Mouse (Mus musculus): ENCODE measurements around the gene Cnnm1. TPM values are rescaled to one million over a fixed set of nuclear protein-coding genes. Genes with fewer than 3 reads are reported as not detected.

The Cnnm1 gene
- total RNA-seq, 1 experiment = 2.6 TPM

DNA sequence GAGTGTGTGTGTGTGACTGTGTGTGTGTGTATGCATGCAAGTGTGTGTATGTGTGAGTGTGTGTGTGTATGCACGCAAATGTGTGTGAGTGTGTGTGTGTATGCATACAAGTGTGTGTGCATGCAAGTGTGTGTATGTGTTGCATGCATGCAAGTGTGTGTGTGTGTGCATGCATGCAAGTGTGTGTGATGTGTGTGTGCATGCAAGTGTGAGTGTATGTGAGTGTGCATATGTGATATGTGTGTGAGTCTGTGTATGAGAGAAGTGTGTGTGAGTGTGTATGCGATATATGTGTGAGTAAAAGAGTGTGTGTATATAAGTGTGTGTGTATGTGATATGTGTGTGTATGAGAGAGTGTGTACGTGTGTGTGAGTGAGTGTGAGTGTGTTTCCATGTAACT, 95.1 kb downstream of the Cnnm1 start:
- Histone ChIP-seq H3K4me3 (ENCODE audit: insufficient read depth in 1 of 2, low read depth in 1 of 2, low read length in 2 of 2, poor library complexity in 1 of 2, severe bottlenecking in 1 of 2) (no peak overlapping the region), H3K36me3 (ENCODE audit: control insufficient read depth, insufficient read depth, low read length, poor library complexity, severe bottlenecking) (no peaks in the 10 kb centered on the region), H3K27ac (ENCODE audit: insufficient read depth, low read depth, low read length, poor library complexity, severe bottlenecking) (no peak overlapping the region), H3K9ac (ENCODE audit: insufficient read depth, low read depth, low read length, poor library complexity, severe bottlenecking) (no peak overlapping the region), H3K9me3 (ENCODE audit: control insufficient read depth, insufficient read depth, low read depth, low read length) (no peaks in the 10 kb centered on the region), H3K4me1 (ENCODE audit: control insufficient read depth in 2 of 2, insufficient read depth in 2 of 2, low read length in 2 of 2, poor library complexity in 1 of 2) (no peaks in the 10 kb centered on the region)
- in situ Hi-C loops (cut with MboI; ENCODE audit: low sequenced_read_pairs in 2 of 2, unreplicated experiment in 2 of 2) = no loop called here
- DNase-seq (ENCODE audit: low read depth, low spot score) = no peak
- TF ChIP-seq HCFC1 (IDR thresholded peaks at IDR 0.05; ENCODE audit: borderline replicate concordance, insufficient read depth, low read length) (no peak), ZNF384 (IDR thresholded peaks at IDR 0.05; ENCODE audit: low read depth, low read length) (no peak), ZC3H11A (IDR thresholded peaks at IDR 0.05; ENCODE audit: borderline replicate concordance, low read depth, low read length) (no peak), CHD2 (IDR thresholded peaks at IDR 0.05; ENCODE audit: low read depth, low read length) (no peak), MAFK (IDR thresholded peaks at IDR 0.05; ENCODE audit: insufficient read depth, low read depth, low read length) (no peak)

DNA sequence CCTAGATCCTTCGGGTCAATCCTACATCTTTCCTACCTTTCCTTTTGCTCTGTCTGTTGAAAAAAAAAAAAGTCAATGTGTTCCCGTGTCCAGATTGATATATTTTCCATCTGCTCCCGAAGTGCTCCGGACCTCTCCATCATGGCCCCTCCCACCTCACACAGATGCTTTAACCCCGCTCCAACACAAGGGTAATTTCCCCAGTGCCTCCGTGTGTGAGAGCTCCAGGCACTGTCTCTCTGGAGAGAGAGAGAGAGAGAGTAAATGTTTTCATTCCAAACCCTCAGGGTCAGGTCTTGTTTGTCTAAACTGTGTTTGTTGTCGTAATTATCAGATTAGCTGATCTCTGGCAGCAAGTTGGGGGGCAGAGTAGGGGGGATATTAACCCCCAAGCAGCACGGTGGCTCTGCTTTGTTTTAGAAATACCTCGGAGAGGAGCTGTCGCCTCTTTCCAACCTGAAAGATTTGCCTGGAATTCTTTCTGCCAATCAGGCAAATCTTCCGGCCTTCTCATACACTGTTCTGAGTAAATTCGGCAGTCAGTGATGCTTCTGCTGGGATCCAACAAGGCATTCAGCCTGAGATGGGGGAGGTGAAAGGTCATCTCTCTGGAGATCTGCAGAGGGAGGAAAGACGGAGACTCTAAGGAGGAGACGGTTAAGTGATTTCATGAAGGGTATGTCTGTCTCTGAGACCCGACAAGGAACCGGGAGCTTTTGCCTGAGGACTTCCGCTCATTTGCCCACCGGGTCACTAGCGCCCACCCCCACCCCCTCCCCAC, 106.3 kb downstream of the Cnnm1 start:
- TF ChIP-seq ZNF384 (IDR thresholded peaks at IDR 0.05; ENCODE audit: low read depth, low read length) (no peak), MAFK (IDR thresholded peaks at IDR 0.05; ENCODE audit: insufficient read depth, low read depth, low read length) (no peak), CHD2 (IDR thresholded peaks at IDR 0.05; ENCODE audit: low read depth, low read length) (no peak), HCFC1 (IDR thresholded peaks at IDR 0.05; ENCODE audit: borderline replicate concordance, insufficient read depth, low read length) (no peak), ZC3H11A (IDR thresholded peaks at IDR 0.05; ENCODE audit: borderline replicate concordance, low read depth, low read length) (no peak)
- in situ Hi-C loops (cut with MboI; ENCODE audit: low sequenced_read_pairs in 2 of 2, unreplicated experiment in 2 of 2) = no loop called here
- H3K9ac ChIP-seq (ENCODE audit: insufficient read depth, low read depth, low read length, poor library complexity, severe bottlenecking) = no peak overlapping the region
- H3K4me3 ChIP-seq (ENCODE audit: insufficient read depth in 1 of 2, low read depth in 1 of 2, low read length in 2 of 2, poor library complexity in 1 of 2, severe bottlenecking in 1 of 2) = no peak overlapping the region
- no peaks in the 10 kb centered on the region for H3K9me3 ChIP-seq (ENCODE audit: control insufficient read depth, insufficient read depth, low read depth, low read length)
- H3K36me3 ChIP-seq (ENCODE audit: control insufficient read depth, insufficient read depth, low read length, poor library complexity, severe bottlenecking) = no peaks in the 10 kb centered on the region
- DNase-seq (ENCODE audit: low read depth, low spot score) = no peak
- peaks cover 0 to 3% of the 10 kb centered on the region in 2 experiments; a peak in 2 of 4 replicates for H3K4me1 ChIP-seq (ENCODE audit: control insufficient read depth in 2 of 2, insufficient read depth in 2 of 2, low read length in 2 of 2, poor library complexity in 1 of 2)
- H3K27ac ChIP-seq (ENCODE audit: insufficient read depth, low read depth, low read length, poor library complexity, severe bottlenecking) = no peak overlapping the region

Other genes starting within 250 kb of the Cnnm1 start
- 0.27 and 0.69 TPM in 2 replicates for gene Hpse2, start 52.1 kb upstream of the Cnnm1 start, total RNA-seq (2012; rRNA removed)
- 77.3 and 81.8 TPM in 2 replicates for gene Got1, start 84.2 kb downstream of the Cnnm1 start, total RNA-seq (2012; rRNA removed)
- gene Nkx2-3, start 171.9 kb downstream of the Cnnm1 start, total RNA-seq (2012; rRNA removed) = 0.27 TPM in 1 of 2 replicates, not detected in the other
- gene Slc25a28, start 234.4 kb downstream of the Cnnm1 start, total RNA-seq (2012; rRNA removed) = 54.8 and 68.4 TPM in 2 replicates
- 10.3 and 11.4 TPM in 2 replicates for gene Entpd7, start 249.2 kb downstream of the Cnnm1 start, total RNA-seq (2012; rRNA removed)

All from ES-E14 (cell line).